Mouse (Mus musculus) liver, adult 2 months (tissue): ENCODE data around the gene Rbms2.

Experiments used
- CTCF ChIP-seq: fragments of 200-500 bp; IDR thresholded peaks from 2 replicates; pipeline ENCODE4 v1.5.1; 2011; ENCODE audit warnings: low read depth, low read length, control low read depth
- POLR2A ChIP-seq: fragments of 200-500 bp; IDR thresholded peaks from 2 replicates; pipeline ENCODE4 v1.6.1; 2011; ENCODE audit warnings: low read length, control low read depth; ENCODE audit not compliant: insufficient read depth; ENCODE audit errors: extremely low read depth

DNA sequence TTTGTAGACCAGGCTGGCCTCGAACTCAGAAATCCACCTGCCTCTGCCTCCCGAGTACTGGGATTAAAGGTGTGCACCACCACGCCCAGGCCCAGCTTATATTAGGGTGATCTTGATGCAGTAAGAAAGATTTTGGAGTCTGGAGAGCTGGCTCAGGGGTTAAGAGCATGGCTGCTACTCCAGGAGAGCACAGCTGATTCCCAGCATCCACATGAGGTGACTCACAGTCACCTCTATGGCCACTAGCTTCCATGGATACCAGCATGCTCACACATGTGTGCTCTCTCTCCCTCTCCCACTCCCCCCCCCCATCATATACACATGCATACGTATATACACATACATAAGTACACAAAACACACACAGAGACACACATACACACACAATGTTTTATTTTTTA, 2.8 kb downstream of the Rbms2 start:
- no peak for TF ChIP-seq POLR2A
- TF ChIP-seq CTCF, result no peak
